Mouse (Mus musculus) induced T-regulatory cell, adult 2 months (primary cell): ENCODE data around the gene Xlr3c.
"Not testable (repeated sequence)": the region's sequence is repeated elsewhere in the genome, so short reads cannot be mapped to it uniquely, and the experiment has no call there.

Experiments used
- DNase-seq: peaks from one replicate; pipeline ENCODE4 v3.0.0-alpha.2; 2012; ENCODE audit warnings: low read depth

Gene Xlr3c

DNA sequence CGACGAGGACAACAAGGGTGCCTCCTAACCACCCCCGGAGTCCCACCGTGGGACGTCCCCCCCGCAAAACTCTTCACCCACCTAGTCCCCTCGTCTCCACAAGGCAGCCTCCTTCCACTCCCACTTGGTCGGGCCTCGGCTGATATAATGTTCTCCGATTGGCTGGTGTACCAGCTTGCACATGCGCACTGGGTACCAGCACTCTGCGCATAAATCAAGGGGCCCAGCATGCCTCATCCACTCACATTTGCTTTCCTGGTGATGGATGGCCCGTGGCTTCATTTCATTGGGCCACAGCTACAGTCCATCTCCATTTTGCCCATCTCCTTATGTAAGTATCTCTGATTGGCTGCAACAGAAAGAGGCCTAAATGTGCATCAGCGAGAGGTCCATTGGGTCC lies at the start of gene Xlr3c:
Gene Xlr3c, minus strand, starts transcription at position 121 of the 400 bp plus-strand sequence.
- not testable (repeated sequence) for DNase-seq

DNA sequence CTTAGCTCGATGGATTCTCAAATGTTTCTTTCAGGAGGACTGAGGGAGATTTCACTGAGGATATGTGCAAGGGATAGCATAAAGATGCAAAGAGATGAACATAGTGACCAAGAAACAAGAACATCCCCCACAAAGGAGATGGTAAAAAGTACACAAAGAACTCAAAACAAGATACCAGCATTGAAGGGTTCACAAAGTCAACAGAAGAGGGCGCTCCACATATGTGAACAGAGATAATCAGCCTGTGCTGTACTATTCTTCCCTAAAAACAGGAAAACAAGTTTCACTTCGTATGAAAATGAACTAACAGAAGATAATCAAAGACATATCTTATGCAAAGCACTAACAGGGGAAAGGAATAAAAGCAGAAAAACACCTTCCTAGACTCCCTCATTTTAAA lies 47.3 kb upstream of the Xlr3c start:
- DNase-seq: peak; percentile 58

DNA sequence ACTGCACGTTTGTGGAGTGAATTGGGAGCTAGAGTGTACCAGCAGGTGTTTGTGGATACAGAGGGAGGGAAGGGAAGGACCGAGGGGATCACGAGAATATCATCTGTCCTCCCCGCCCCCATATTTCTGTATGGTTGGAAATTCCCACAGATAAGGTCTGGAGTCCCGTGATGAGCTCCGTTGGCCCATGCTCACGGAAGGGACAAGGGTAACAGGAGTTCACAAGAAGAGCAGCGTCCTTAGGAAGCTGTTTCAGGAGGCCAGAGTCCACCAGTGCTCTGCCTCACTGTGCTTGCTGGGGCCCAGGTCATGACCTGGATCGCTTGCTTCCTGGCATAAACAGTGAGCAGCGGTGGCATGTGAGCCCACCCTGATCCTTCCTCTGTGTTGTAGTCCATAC lies 30.6 kb upstream of the Xlr3c start:
- DNase-seq: not testable (repeated sequence)

DNA sequence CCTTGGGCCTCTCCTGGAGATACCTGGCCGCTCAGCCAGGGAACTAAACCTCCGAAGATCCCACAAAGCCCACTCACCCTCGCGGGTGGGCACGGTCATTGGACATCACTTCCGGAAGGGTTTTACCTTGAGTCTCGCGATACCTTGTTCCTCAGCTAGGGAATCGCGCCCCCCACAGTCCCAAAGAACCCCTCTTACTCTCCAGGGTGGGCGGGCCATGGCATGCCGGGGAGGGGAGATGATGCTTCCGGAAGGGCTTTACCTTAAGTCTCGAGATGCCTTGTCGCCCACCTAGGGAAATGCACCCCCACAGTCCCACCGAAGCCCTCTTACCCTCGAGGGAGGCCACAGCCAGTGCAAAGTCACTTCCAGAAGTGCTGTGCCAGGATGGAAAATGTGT lies 27.7 kb upstream of the Xlr3c start, which contains the start of the genes Xlr5a and Xlr5c:
Gene Xlr5a, minus strand, starts transcription at position 101 of the 400 bp plus-strand sequence.
Gene Xlr5c, minus strand, starts transcription at position 101 of the 400 bp plus-strand sequence.
- not testable (repeated sequence) for DNase-seq

DNA sequence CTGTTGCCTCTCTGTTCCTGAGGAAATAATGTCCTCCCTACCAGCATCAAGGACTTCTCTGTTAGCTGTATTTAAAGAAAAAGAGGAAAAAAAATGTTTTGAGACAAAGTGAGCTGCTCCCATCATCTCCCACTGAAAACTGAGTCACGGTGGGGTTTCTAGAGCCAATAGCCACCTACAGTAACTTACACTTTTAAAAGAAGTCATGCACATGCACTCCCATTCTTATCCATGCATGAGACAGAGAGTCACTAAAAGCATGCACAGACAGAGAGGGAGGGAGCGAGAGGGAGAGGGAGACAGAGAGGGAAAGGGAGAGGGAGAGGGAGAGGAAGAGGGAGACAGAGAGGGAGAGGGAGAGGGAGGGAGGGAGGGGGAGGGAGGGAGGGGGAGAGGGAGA lies 2.8 kb downstream of the Xlr3c start:
- DNase-seq: not testable (repeated sequence)

DNA sequence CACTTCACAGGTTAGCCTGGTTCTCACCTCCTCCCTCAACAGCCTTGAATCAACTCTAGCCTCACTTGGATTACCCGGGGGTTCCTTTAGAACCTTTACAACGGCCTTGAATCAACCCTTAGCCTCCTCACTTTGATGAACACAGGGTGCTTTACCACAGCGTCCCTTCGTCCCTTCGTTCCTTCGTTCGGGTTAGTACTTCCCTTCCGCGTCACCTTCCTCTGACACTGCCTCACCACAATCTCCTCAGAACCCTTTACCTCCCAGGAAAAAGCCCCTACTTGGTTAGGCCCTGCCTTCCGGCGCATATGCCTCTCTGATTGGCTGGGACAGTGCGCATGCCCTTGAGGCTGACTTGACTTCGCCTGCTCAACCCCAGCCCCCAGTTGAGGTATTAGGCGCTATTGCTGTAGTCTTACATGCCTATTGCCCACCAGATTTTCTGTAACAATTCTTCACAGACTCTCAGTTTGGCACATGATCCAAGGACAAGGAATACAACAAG lies 22.3 kb downstream of the Xlr3c start, which contains the start of gene Xlr4c:
Gene Xlr4c, minus strand, starts transcription at position 310 of the 505 bp plus-strand sequence.
- DNase-seq: not testable (repeated sequence)

DNA sequence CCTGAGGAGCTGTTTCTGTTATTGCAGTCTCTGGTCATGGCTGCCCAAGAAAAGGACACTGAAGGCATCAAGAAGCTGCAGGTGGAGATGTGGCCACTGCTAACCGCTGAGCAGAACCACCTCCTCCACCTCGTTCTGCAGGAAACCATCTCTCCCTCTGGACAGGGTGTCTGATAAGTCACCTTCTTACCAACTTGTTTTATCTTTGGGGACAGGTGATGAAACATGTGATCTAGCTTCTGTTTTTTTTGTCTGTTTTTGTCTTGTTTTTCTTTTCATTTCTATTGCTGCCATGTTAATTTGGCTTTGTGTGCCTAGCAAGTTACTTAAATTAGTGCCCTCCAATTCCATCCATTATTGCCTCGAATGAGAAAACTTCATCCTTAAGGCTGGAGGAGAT lies 35.9 kb downstream of the Xlr3c start:
- no peak for DNase-seq

DNA sequence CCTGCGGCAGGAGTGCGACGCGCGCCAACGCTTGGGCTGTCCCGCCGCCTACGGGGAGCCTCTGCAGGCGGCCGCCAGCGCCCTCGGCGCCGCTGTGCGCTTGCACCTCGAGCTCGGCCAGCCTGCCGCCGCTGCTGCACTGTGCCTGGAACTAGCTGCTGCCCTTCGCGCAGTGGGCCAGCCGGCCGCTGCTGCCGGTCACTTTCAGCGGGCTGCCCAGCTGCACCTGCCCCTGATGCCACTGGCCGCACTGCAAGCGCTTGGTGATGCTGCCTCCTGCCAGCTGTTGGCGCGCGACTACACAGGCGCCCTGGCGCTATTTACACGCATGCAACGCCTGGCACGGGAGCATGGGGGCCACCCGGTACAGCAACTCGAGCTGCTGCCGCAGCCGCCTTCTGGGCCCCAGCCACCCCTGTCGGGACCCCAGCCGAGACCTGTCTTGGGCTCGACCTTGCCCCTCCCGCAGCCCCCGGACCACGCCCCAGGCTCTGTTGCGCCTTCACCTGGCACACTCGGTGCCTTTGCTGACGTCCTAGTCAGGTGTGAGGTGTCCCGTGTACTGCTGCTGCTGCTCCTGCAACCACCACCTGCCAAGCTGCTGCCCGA lies 36.5 kb downstream of the Xlr3c start:
- DNase-seq: peak; percentile 69

DNA sequence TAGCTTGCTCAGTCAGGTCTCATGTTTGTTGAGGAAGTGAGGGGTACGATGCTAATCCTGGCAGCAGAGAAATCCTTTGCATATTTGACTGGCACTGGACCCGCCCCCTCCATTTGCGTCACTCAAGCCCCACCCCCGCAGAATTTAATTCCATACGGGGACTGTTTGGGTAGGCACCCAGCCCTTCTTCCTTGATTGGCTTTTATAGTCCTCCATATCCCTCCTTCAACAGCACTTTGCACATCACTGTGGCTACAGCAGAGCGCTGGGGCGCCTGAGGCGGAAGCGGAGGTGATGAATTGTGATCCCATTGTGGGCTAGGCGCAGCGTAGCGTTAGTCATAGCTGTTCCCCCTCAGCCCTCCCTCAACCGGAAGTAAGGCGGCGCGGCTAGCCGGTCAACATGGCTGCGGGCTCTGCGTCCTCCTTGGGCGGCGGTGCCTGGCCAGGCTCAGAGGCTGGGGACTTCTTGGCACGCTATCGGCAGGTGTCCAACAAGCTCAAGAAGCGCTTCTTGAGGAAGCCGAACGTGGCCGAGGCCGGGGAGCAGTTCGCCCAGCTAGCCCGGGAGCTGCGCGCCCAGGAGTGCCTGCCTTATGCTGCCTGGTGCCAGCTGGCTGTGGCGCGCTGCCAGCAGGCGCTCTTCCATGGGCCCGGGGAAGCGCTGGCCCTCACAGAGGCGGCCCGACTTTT lies 37.1 kb downstream of the Xlr3c start, which contains the start of gene F8a:
Gene F8a, plus strand, starts transcription at position 378 of the 692 bp plus-strand sequence.
- DNase-seq: peak; percentile 87

DNA sequence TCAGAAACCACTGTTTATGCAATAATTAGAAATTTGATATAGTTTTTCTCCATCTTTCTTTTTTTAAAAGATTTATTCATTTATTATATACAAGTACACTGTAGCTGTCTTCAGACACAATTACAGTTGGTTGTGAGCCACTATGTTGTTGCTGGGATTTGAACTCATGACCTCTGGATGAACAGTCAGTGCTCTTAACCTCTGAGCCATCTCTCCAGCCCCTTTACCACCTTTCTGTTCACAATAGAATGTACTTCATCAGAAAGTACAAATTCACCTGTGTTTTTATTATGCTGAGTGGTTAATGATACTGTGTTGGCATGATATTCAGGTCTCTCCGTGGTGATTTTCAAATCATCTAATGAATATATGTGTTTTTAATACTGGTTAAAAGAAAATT lies 39.8 kb downstream of the Xlr3c start:
- no peak for DNase-seq

DNA sequence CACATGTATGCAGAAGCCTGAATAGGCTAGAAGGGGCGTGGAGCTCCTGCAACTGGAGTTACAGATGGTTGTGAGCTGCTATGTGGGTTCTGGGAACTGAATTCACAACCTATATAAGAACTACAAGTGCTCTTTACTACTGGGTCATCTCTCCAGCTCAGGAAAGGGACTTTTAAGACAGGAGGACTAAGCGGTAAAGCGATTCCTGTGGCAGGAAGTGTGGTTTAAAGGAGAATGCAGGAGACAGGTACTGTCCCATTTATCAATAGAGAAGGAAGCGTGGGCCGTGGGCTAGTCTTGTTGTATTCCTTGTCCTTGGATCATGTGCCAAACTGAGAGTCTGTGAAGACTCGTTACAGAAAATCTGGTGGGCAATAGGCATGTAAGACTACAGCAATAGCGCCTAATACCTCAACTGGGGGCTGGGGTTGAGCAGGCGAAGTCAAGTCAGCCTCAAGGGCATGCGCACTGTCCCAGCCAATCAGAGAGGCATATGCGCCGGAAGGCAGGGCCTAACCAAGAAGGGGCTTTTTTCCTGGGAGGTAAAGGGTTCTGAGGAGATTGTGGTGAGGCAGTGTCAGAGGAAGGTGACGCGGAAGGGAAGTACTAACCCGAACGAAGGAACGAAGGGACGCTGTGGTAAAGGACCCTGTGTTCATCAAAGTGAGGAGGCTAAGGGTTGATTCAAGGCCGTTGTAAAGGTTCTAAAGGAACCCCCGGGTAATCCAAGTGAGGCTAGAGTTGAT lies 51.2 kb downstream of the Xlr3c start, which contains the start of gene Xlr4b:
Gene Xlr4b, plus strand, starts transcription at position 515 of the 746 bp plus-strand sequence.
- DNase-seq: peak; percentile 47
